Mouse (Mus musculus) regulatory T cell (primary cell): ENCODE results near the gene Rpap3.

Experiments
- in situ Hi-C: fragments of 300-600 bp; cut with MboI, MseI; formaldehyde crosslinking; loops from one replicate; pipeline ENCODE4 v1.15.1; 2025; ENCODE audit warnings: high pct_unique_total_duplicates

The Rpap3 gene

GRCm38 (mm10) chr15:97731111-97731510 lies 25.5 kb upstream of the Rpap3 start, which contains the start of gene Endou:
Gene Endou (minus strand): TSS chr15:97731339.
- in situ Hi-C loops = no loop called here

- in situ Hi-C loops = no loop called here
Observed at GRCm38 (mm10) chr15:97730365-97730764, 24.7 kb upstream of the Rpap3 start.

- in situ Hi-C loops = no loop called here
Observed at GRCm38 (mm10) chr15:97728804-97729203, 23.2 kb upstream of the Rpap3 start.

- in situ Hi-C loops = no loop called here
Observed at GRCm38 (mm10) chr15:97728394-97728793, 22.8 kb upstream of the Rpap3 start.

GRCm38 (mm10) chr15:97727520-97727919 lies 21.9 kb upstream of the Rpap3 start:
- in situ Hi-C loops = no loop called here

- in situ Hi-C loops = no loop called here
Observed at GRCm38 (mm10) chr15:97727048-97727447, 21.4 kb upstream of the Rpap3 start.

GRCm38 (mm10) chr15:97726310-97726709 lies 20.7 kb upstream of the Rpap3 start:
- in situ Hi-C loops = no loop called here

- in situ Hi-C loops = no loop called here
Observed at GRCm38 (mm10) chr15:97725198-97725785, 19.7 kb upstream of the Rpap3 start.

GRCm38 (mm10) chr15:97724346-97725197 lies 18.9 kb upstream of the Rpap3 start:
- in situ Hi-C loops = no loop called here

- in situ Hi-C loops = no loop called here
Observed at GRCm38 (mm10) chr15:97723536-97724345, 18.1 kb upstream of the Rpap3 start.

- in situ Hi-C loops = no loop called here
Observed at GRCm38 (mm10) chr15:97721008-97721701, 15.5 kb upstream of the Rpap3 start.

- in situ Hi-C loops = no loop called here
Observed at GRCm38 (mm10) chr15:97720026-97720675, 14.5 kb upstream of the Rpap3 start.

- in situ Hi-C loops = loop anchor here (5.0 kb wide), 2 partner anchors 73 to 138 kb away; no protein-coding TSS in a partner anchor
Observed at GRCm38 (mm10) chr15:97719494-97719893, 13.9 kb upstream of the Rpap3 start.

GRCm38 (mm10) chr15:97718535-97719155 lies 13.0 kb upstream of the Rpap3 start:
- in situ Hi-C loops = loop anchor here (5.0 kb wide), 2 partner anchors 74 to 139 kb away; no protein-coding TSS in a partner anchor

GRCm38 (mm10) chr15:97717861-97718534 lies 12.4 kb upstream of the Rpap3 start:
- in situ Hi-C loops = loop anchor here (5.0 kb wide), 2 partner anchors 74 to 139 kb away; no protein-coding TSS in a partner anchor

- in situ Hi-C loops = loop anchor here (5.0 kb wide), 2 partner anchors 76 to 141 kb away; no protein-coding TSS in a partner anchor
Observed at GRCm38 (mm10) chr15:97716782-97717181, 11.2 kb upstream of the Rpap3 start.

GRCm38 (mm10) chr15:97715734-97716133 lies 10.1 kb upstream of the Rpap3 start:
- in situ Hi-C loops = loop anchor here (5.0 kb wide), 2 partner anchors 77 to 142 kb away; no protein-coding TSS in a partner anchor

- in situ Hi-C loops = loop anchor here (5.0 kb wide), 2 partner anchors 77 to 142 kb away; no protein-coding TSS in a partner anchor
Observed at GRCm38 (mm10) chr15:97715083-97715482, 9.5 kb upstream of the Rpap3 start.

GRCm38 (mm10) chr15:97712546-97712945 lies 6.9 kb upstream of the Rpap3 start:
- in situ Hi-C loops = no loop called here
